Mouse (Mus musculus): Measurements from ENCODE around the gene Mpdu1. TPM values are rescaled to one million over a fixed set of nuclear protein-coding genes. Genes with fewer than 3 reads are reported as not detected.

The Mpdu1 gene
- polyA plus RNA-seq, 1 experiment from 2014 or later = 74.2 TPM

DNA sequence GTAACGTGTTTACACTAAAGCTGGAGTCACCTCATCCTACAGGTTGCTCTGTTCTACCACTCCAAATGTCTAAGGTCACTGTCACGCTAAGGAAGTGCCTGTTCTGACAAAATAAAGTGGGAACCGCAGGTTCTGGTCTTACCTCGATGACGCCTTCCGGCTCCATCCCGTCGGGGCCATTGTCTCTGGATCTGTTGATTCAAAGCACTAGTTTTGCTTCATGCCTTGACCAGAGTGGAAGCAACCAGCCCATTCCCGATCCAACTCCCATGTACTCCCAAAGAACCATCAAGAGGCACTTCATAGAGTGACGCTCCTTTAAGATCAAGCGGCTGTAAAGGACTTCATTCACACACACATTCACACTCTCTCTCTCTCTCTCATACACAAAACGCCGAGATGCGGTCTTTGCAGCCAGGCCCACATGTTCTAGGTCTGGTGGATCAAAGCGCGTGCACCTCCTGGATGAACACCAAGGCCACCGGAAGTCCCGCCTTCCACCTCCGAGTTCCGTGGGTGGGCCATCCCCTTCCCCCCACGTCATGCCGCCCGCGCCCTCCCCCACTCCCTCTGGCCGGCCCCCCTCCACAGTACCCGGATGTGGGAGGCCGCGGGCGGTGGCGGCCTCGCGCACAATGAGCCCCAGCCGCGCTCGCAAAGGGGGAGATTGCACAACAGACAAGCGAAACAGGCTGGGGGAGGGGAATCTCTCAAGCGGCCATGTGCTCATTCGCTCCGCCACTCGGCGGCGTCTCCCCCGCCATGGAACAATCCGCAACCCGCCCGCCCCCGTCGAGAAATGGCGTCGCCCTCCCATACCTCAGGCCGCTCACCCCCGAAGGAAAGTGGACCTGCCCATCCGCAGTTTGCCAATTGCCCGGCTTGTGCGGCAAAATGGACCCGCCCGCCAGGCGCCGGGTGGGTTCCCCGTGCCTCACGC lies 8.6 kb upstream of the Mpdu1 start:
- H3K27ac ChIP-seq = peak overlapping the region; percentile 99
- peak; percentile 97 for DNase-seq (ENCODE audit: low spot score)
- no peaks in the 10 kb centered on the region for H3K27me3 ChIP-seq (ENCODE audit: low read depth, poor library complexity, severe bottlenecking)
- peak overlapping the region; percentile 98 for H3K4me3 ChIP-seq
- peaks cover 23% of the 10 kb centered on the region for H3K4me1 ChIP-seq
- WGBS = under 1% methylated on average over 61 of the region's 61 CpGs
- peaks cover 88% of the 10 kb centered on the region for H3K36me3 ChIP-seq
- H3K9me3 ChIP-seq (replicated peaks) = no peaks in the 10 kb centered on the region

DNA sequence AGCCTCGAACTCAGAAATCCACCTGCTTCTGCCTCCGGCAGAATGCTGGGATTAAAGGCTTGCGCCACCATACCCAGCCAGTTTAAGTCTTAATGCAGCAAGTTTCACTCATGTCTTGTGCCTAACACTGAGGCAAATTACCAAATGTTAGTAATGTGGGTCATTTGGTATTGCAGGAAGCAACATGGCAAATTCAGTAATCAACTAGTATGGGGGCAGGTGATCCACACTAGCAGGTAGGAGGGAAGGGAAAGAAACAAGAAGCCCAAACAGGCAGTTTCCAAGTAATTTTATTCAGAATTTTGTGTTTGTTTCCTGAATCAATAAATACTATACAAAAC lies 4.2 kb upstream of the Mpdu1 start:
- H3K9me3 ChIP-seq (replicated peaks) = no peaks in the 10 kb centered on the region
- no peak overlapping the region for H3K27ac ChIP-seq
- peaks cover 40% of the 10 kb centered on the region for H3K4me1 ChIP-seq
- H3K36me3 ChIP-seq = peaks cover 84% of the 10 kb centered on the region
- H3K27me3 ChIP-seq (ENCODE audit: low read depth, poor library complexity, severe bottlenecking) = no peaks in the 10 kb centered on the region
- DNase-seq (ENCODE audit: low spot score) = no peak
- H3K4me3 ChIP-seq = 0 out of 2 replicates have a peak overlapping the region, but pooled peaks have one; percentile 9
- 86% methylated on average over 3 of the region's 3 CpGs for WGBS

DNA sequence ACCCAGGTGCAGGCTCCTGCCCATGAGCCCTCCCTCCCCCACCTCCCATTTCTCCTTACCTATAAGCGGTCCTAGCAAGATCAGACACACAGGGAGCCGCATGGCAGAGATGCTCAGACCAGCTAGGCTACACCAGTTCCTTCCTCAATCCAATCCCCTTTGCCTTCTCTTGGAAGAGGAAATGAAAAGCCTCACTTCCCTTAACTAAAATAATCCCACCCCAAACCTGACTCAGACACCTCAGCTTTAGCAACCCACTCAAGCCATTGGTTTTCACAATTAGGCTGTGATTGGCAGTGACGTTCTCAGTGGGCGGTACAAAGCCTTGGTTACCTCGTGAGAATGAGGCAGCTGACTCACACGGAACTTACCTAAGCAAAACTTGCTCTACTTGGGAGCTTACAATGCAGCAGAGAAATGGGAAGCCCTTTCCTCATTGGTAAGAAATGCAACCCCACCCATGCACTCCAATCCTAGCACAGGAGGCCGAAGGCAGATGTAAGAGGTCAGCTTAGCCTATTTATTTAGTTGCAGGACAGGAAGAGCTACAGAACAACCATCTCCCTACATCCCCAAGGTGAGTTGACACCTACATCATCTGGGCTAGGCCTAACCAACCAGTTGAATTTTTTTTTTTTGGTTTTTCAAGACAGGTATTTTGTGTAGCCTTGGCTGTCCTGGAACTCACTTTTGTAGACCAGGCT lies 3.7 kb upstream of the Mpdu1 start, which contains the start of gene Cd68:
Gene Cd68 (minus strand): TSS at position 193 of the 704 bp plus-strand sequence.
- DNase-seq (ENCODE audit: low spot score) = no peak
- Histone ChIP-seq H3K4me3 (0 out of 2 replicates have a peak within 1 kb of the TSS, but pooled peaks have one; percentile 9), H3K9me3 (replicated peaks) (no peaks in the 10 kb centered on the region), H3K4me1 (peaks cover 45% of the 10 kb centered on the region), H3K27me3 (ENCODE audit: low read depth, poor library complexity, severe bottlenecking) (no peaks in the 10 kb centered on the region), H3K36me3 (peaks cover 83% of the 10 kb centered on the region), H3K27ac (no peak within 1 kb of the TSS)
- WGBS = 35% methylated on average over 7 of the region's 7 CpGs

DNA sequence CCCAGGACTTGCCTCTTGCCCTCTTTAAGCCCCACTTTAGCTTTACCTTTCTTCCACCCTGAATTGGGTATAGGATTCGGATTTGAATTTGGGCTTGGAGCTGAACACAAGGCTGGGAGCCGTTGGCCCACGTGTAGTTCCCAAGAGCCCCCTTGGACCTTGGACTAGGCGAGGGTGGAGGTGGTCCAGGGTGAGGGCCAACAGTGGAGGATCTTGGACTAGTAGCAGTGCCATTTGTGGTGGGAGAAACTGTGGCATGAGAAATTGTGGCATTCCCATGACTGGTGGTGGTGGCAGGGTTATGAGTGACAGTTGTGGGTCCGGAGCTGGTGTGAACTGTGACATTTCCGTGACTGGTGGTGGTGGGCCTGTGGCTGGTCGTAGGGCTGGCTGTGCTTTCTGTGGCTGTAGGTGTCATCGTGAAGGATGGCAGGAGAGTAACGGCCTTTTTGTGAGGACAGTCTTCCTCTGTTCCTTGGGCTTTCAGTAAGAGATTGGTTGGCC lies 3.1 kb upstream of the Mpdu1 start:
- Histone ChIP-seq H3K27me3 (ENCODE audit: low read depth, poor library complexity, severe bottlenecking) (no peaks in the 10 kb centered on the region), H3K9me3 (replicated peaks) (no peaks in the 10 kb centered on the region), H3K27ac (no peak overlapping the region), H3K36me3 (peaks cover 77% of the 10 kb centered on the region), H3K4me1 (peaks cover 43% of the 10 kb centered on the region), H3K4me3 (0 out of 2 replicates have a peak overlapping the region, but pooled peaks have one; percentile 9)
- DNase-seq (ENCODE audit: low spot score) = no peak
- 79% methylated on average over 9 of the region's 9 CpGs for whole genome bisulfite sequencing

DNA sequence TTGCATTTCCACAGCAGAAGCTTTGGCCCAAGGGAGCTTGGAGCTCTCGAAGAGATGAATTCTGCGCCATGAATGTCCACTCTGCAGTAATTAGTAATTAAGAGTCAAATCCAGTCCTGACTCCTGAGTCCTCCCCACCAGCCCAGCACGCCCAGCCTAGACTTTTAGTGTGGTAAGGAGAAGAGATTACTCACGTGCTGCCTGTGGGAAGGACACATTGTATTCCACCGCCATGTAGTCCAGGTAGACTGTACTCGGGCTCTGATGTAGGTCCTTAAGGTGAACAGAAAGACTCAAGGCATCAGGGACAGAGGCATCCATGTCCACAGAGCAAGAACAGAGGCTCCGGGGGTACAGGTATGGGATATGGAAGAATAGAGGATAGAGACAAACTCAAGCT lies 2.4 kb upstream of the Mpdu1 start:
- peaks cover 75% of the 10 kb centered on the region for H3K36me3 ChIP-seq
- no peaks in the 10 kb centered on the region for H3K27me3 ChIP-seq (ENCODE audit: low read depth, poor library complexity, severe bottlenecking)
- WGBS = 94% methylated on average over 7 of the region's 7 CpGs
- no peak overlapping the region for H3K27ac ChIP-seq
- no peaks in the 10 kb centered on the region for H3K9me3 ChIP-seq (replicated peaks)
- H3K4me3 ChIP-seq = no peak overlapping the region
- peaks cover 36% of the 10 kb centered on the region for H3K4me1 ChIP-seq
- DNase-seq (ENCODE audit: low spot score) = no peak

DNA sequence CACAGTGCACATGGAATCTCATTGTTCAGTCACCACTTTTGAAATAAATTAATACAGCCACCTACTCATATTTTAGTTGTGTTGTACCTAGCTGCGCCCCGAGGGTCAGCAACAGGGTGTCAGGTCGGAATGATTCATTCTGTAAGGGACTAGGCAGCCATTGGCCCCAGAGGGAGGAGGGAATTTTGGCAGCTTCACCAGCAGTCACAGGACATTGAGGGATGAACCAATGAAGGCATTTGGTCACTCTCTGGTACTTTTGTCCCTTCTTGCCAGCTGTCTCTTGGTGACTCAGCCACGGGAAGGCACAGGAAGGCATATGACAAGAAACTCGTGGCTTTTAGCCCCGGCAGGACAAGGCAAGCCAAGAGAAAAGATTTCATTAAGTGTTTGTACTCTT lies 1.4 kb upstream of the Mpdu1 start:
- peaks cover 74% of the 10 kb centered on the region for H3K36me3 ChIP-seq
- H3K4me1 ChIP-seq = peaks cover 28% of the 10 kb centered on the region
- WGBS = 89% methylated on average over 6 of the region's 6 CpGs
- H3K9me3 ChIP-seq (replicated peaks) = no peaks in the 10 kb centered on the region
- no peaks in the 10 kb centered on the region for H3K27me3 ChIP-seq (ENCODE audit: low read depth, poor library complexity, severe bottlenecking)
- DNase-seq (ENCODE audit: low spot score) = peak; percentile 31
- H3K27ac ChIP-seq = peak overlapping the region; percentile 92; the same call in 1 of the 2 replicates
- H3K4me3 ChIP-seq = no peak overlapping the region

DNA sequence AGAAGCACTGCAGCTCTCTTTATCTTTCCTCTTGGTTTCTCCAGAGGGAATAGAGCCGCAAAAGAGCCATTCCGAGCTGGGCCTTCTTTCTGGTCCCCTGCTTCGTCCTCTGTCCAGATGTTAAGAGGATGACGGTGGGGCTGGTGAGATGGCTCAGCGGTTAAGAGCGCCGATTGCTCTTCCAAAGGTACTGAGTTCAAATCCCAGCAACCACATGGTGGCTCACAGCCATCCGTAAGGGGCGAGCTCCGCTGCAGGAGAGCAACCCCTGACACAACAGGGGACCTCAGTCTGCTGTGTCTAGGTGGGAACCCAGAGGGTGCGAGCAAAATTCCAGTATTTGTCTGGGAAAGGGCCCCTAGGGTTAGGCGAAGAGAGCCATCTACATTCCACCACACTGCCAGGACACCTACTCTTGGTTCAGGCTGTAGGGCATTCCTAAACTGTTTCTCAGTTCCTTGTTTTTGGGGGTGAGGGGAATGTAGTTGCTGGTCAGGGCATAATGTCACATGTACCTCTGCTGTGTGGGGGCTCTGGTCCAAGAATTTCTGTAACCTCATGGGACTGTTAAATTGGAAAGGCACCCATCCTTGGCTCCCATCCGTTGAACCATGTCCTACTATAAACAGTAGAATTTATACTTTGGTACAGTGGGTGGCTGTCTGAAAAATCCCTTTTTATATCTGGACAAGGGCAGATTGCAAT lies 677 bp upstream of the Mpdu1 start:
- H3K27me3 ChIP-seq (ENCODE audit: low read depth, poor library complexity, severe bottlenecking) = no peaks in the 10 kb centered on the region
- no peak for DNase-seq (ENCODE audit: low spot score)
- peak overlapping the region; percentile 92 for H3K27ac ChIP-seq
- H3K4me3 ChIP-seq = peak overlapping the region; percentile 60
- H3K9me3 ChIP-seq (replicated peaks) = no peaks in the 10 kb centered on the region
- peaks cover 28% of the 10 kb centered on the region for H3K4me1 ChIP-seq
- 70% methylated on average over 13 of the region's 13 CpGs for WGBS
- peaks cover 74% of the 10 kb centered on the region for H3K36me3 ChIP-seq

DNA sequence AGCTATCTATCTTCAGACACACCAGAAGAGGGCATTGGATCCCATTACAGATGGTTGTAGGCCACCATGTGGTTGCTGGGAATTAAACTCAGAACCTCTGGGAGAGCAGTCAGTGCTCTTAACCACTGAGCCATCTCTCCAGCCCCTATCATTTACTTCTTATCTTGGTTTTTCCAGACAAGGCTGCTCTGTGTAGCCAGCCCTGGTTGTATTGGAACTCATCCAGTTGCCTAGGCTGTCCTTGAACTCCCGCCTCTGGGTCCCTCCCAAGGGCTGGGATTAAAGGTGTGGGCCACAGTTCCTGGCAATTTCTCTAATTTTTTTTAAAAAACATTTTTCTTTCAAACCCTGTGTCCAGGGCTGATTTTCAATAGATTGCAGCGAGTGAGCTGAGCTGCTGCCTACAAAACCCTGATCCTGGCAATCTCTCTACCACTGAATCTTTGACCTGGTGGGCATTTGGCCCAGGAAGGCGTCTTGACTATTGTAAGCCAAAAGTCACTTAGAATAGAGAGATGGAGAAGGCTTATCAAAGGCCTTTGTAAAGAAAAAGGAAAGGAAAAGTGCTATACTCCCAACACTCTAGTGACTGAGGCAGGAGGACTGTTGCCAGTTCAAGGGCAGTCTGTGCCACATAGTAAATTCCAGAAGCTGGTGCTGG lies 1.1 kb downstream of the Mpdu1 start:
- peak overlapping the region; percentile 92 for H3K27ac ChIP-seq
- 84% methylated on average over 3 of the region's 3 CpGs for WGBS
- H3K9me3 ChIP-seq (replicated peaks) = no peaks in the 10 kb centered on the region
- H3K4me3 ChIP-seq = peak overlapping the region; percentile 60
- no peaks in the 10 kb centered on the region for H3K27me3 ChIP-seq (ENCODE audit: low read depth, poor library complexity, severe bottlenecking)
- no peak for DNase-seq (ENCODE audit: low spot score)
- peaks cover 43% of the 10 kb centered on the region for H3K4me1 ChIP-seq
- H3K36me3 ChIP-seq = peaks cover 75% of the 10 kb centered on the region

DNA sequence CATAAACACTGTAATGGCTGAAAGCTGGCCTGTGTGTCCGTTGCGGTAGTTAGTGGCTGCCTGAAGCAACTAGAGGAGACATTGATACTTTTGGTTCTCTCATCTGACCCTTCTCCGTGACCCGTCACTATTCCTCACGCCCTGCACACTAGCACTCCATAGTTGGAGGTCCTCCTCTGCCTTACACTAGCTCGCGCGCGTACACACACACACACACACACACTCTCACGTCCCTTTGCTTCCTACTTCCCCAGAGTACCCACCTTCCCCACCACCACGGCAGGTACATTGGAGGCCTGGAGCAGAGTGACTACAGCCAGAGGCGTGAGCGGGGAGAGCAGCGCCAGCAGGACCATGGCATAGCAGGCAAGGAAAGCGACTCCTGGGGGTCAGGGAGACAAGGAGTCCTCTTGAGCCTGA lies 5.0 kb downstream of the Mpdu1 start:
- H3K36me3 ChIP-seq = peaks cover 74% of the 10 kb centered on the region
- H3K4me3 ChIP-seq = 0 out of 2 replicates have a peak overlapping the region, but pooled peaks have one; percentile 5
- H3K27me3 ChIP-seq (ENCODE audit: low read depth, poor library complexity, severe bottlenecking) = no peaks in the 10 kb centered on the region
- peaks cover 44% of the 10 kb centered on the region for H3K4me1 ChIP-seq
- no peak for DNase-seq (ENCODE audit: low spot score)
- H3K27ac ChIP-seq = peak overlapping the region; percentile 42; the same call in 1 of the 2 replicates
- H3K9me3 ChIP-seq (replicated peaks) = no peaks in the 10 kb centered on the region
- 84% methylated on average over 15 of the region's 15 CpGs for WGBS

DNA sequence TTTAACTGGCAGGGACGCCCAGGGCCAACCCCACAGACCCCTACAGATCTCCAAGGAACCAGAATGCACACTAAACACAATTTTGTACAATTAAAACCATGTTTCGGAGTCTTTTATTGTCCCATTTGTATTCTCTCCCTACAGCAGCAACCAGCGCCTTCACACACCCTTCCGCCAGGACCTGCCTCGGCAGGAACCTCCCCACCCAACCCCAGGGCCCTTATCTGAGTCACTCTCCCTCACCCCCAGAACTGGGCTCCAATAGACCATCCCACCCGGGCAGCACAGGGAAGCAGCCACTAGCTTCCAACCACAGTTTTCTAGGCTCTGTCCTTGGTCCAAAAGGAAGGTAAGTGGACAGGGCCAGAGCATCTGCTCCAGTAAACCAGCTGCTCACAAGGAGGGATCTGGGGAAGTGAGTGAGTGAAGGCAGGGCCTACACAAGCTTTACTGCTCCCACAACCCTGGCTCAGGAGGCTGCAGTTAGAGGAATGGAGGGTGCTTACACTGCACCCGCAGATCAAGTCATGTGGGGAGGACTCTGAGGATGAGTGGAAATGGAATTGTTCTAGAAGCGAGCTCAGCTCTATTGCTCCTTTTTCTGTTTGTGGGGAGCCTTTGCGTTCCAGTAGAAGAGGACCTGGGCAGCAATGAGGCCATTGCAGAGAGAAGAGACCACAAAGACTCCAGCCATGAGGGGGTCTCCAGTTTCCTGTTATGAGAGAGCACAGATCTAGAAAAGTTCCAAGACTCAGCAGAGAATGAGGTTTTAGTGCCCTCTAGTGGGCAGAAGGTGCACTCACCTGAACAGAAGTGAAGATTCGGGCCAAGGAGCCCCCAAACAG lies 5.6 kb downstream of the Mpdu1 start:
- Histone ChIP-seq H3K9me3 (replicated peaks) (no peaks in the 10 kb centered on the region), H3K27ac (peak overlapping the region; percentile 53), H3K4me1 (peaks cover 42% of the 10 kb centered on the region), H3K4me3 (no peak overlapping the region), H3K36me3 (peaks cover 81% of the 10 kb centered on the region), H3K27me3 (ENCODE audit: low read depth, poor library complexity, severe bottlenecking) (no peaks in the 10 kb centered on the region)
- 81% methylated on average over 10 of the region's 10 CpGs for WGBS
- peak; percentile 68 for DNase-seq (ENCODE audit: low spot score)

DNA sequence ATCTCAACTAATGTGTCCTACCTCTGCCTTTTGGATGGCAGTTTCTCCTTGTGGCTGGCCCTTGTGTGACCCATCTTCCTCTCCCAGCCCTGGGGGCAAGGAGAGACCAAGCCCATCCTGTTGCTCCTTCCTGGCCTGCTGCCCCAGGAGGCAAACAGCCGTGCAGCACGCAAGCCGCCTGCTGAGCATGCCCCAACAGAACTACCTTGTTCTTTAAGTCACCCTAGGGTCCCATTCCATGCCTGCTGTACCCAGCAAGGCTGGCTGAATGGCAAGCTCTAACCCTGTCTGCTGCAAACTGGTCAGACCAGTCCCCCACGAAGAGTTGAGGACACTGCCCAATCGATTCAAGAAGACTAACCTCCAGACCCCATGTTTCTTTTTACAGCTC lies 6.4 kb downstream of the Mpdu1 start:
- H3K36me3 ChIP-seq = peaks cover 85% of the 10 kb centered on the region
- no peak for DNase-seq (ENCODE audit: low spot score)
- H3K9me3 ChIP-seq (replicated peaks) = no peaks in the 10 kb centered on the region
- peaks cover 35% of the 10 kb centered on the region for H3K4me1 ChIP-seq
- 79% methylated on average over 5 of the region's 5 CpGs for WGBS
- H3K27ac ChIP-seq = peak overlapping the region; percentile 79
- 0 out of 2 replicates have a peak overlapping the region, but pooled peaks have one; percentile 26 for H3K4me3 ChIP-seq
- H3K27me3 ChIP-seq (ENCODE audit: low read depth, poor library complexity, severe bottlenecking) = no peaks in the 10 kb centered on the region

All from limb, embryonic 10.5 days (tissue).